Mouse (Mus musculus) heart, postnatal 25 days (tissue): ENCODE measurements around the gene Ctnnd1. TPM values are rescaled to one million over a fixed set of nuclear protein-coding genes. Genes with fewer than 3 reads are reported as not detected.

Experiments
- DNase-seq: peaks from one replicate; pipeline ENCODE4 v3.0.0; 2022; ENCODE audit warnings: low spot score
- intact Hi-C: fragments of 180-260 bp; cut with DNase I; formaldehyde crosslinking; loops from one replicate; pipeline ENCODE4 v1.15.1; 2025
- total RNA-seq, 2 experiments: library from RNA; stranded (reverse); gene quantifications; 2 replicates each; pipeline ENCODE4 v1.2.3; 2021

Gene Ctnnd1
- total RNA-seq, 2 experiments from 2014 or later, result 66.6 to 70.4 TPM

DNA sequence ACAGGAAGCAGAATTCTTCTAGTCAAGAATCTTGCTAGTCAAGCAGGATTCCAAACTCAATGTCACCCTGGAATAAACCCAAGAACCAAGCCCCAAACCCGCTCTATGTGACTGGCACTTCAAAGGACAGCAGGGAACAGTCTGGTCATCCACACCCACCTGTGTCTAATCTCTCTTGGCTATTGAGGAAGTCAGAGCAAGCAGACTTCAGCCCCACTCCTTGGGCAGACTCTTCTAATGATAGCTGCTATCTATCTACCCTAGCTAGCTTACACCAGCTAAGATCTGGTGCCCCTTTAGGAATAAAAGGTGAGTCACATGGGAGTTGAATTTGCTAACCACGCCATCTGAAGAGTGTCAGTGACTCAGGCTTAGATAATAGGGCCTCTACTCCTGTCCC, 31.7 kb downstream of the Ctnnd1 start:
- intact Hi-C loops, result loop anchor here (2.0 kb wide), 2 partner anchors 16 to 34 kb away; no protein-coding TSS in a partner anchor
- DNase-seq, result no peak

DNA sequence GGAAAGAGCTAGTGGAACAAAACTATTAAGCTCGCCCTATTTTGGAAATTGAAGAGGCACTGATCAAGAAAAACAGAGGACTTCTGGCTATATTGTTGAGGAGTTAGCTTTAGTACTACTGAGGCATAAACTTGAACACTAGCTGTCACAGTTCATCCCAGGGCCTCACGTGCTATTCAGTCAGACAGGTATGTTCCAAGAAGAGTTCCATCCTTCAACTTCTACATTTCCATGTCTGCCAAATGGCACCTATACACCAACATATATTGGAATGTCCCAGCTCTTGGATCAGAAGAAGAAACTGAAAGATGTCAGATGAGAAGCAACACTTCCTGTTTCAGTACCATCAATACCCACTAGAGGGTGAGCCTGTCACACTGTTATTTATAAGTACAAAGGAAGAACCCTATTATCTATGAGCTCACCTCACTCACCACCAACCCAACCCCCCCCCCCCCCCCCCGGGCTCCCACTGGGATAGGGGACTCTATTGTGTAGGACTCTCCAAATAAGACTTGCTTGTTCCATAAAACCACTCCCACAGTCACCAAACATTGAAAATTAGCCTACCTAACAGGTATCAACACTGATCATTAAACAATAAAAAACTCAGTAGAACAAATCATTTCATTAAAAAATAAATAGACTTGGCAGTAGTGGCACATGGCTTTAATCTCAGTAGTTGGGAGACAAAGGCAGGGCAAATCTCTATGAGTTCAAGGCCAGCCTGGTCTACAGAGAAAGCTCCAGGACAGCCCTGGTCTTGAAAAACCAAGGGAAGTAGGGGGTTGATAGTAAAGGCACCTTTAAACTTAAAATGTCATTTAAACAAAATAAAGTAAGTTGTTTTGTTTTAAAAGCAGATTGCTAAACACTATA, 32.7 kb downstream of the Ctnnd1 start:
- no peak for DNase-seq
- intact Hi-C loops, result loop anchor here (2.0 kb wide), 3 partner anchors 17 to 43 kb away; no protein-coding TSS in a partner anchor

- intact Hi-C loops, result no loop called here
These were observed 37.8 kb downstream of the Ctnnd1 start for GRCm38 (mm10) chr2:84612764-84613163.

DNA sequence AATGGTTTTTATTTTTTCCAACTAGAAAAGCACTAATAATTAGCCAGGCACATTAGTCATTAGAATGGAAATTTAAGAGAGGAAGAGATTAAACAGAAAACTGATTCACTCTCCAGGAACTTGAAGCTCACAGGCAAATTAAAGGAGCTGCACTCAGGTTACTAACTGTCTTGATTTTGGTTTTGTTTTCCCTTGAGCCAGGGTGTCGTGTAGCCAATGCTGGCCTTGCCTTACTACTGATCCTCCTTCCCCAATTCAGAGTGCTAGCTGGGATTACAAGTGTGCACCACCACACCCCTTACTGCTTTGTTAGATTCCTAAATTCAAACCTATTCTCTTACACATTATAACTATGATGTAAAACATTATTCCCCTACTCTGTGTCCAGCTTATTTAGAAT, 42.7 kb downstream of the Ctnnd1 start:
- intact Hi-C loops, result no loop called here

More at GRCm38 (mm10) chr2:84612764-84613163, 37.8 kb downstream of the Ctnnd1 start:
- no peak for DNase-seq

GRCm38 (mm10) chr2:84600977-84601376, 49.6 kb downstream of the Ctnnd1 start:
- DNase-seq, result no peak
- intact Hi-C loops, result loop anchor here (5.0 kb wide), 1 partner anchor 144 kb away; no protein-coding TSS in a partner anchor

More for the DNA sequence above, 42.7 kb downstream of the Ctnnd1 start:
- no peak for DNase-seq

- DNase-seq, result no peak
- intact Hi-C loops, result no loop called here
These were observed 51.2 kb downstream of the Ctnnd1 start for GRCm38 (mm10) chr2:84599270-84599888.

DNA sequence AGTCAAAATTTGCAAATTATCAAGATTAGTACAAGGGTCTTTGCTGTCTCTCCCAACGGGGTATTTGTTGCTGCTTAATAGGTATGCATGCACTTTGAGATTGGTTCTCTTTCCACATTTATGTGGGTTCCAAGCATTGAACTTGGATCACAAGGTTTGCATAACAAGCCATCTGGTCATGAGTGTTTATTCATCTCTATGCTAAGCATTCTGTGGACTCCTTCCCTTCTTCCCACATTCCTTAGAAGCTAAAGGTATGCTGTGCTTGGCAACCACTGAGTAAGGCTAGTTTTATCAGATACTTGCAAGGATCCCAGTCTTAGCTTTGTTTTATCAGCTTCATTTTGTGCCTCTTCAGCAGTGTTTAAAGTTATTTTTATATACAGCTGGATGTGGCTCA, 53.4 kb downstream of the Ctnnd1 start:
- intact Hi-C loops, result no loop called here

DNA sequence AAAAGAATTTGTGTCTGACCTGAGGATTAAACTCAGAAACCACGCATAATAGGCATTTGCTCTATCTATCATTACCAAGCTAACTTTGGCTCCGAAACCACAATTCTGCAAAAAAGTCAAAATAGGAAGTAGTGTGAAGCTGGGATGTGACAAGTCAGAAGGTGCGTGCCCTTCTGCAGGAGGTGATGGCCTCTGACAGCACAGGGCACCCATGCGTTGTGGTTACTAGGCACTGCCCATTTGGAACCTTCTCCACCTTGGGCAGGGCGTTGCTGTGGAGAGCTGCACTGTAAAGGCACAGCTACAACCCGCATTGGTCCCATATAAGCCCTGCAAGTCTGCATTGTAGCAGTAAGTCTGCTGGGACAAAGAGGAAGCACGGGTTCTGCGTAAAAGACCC, 57.8 kb downstream of the Ctnnd1 start:
- intact Hi-C loops, result no loop called here
- no peak for DNase-seq

More for the DNA sequence above, 53.4 kb downstream of the Ctnnd1 start:
- no peak for DNase-seq

DNA sequence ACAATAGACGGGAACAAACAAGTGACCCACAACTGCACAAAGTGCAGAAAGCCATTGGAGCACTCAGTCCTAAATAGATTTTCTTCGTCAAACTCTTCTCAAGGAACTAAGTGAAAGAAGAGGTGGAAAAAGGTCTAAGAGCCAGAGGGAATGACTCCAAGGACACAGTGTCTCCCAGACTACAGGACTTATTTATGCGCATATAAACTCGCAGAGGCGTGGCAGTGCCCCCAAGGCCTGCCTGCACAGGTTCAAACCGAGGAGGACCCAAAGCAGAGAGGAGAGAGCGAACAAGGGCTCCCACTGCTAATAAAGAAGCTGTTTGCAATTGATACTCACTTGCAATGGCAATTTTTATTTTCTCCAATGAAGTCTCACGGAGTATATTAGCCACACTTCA, 64.9 kb downstream of the Ctnnd1 start:
- no peak for DNase-seq
- intact Hi-C loops, result no loop called here

DNA sequence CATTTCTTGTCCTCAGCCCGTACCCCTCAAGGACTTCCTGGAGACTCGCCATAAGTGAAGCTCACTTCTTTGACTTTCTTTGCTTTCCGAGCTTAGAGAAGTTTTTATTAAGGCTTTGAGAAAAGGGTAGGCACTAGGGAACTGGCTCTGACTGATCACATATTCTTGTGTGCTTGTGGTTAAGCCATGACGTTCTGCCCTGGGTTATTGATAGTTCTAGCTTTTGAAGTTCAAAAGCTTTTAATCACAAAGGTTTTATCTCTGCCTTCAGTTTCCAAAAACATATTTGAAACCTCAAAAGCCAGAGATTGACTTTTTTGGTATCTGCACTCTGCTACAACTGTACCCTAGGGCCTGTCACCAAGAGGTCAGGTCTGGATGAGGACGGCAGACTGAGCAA, 68.3 kb downstream of the Ctnnd1 start:
- no peak for DNase-seq
- intact Hi-C loops, result no loop called here

- intact Hi-C loops, result no loop called here
- DNase-seq, result no peak
These were observed 69.4 kb downstream of the Ctnnd1 start for GRCm38 (mm10) chr2:84581208-84581607.

GRCm38 (mm10) chr2:84579311-84579710, 71.3 kb downstream of the Ctnnd1 start:
- DNase-seq, result no peak
- intact Hi-C loops, result no loop called here

- DNase-seq, result no peak
- intact Hi-C loops, result no loop called here
These were observed 76.4 kb downstream of the Ctnnd1 start for GRCm38 (mm10) chr2:84574130-84574529.

DNA sequence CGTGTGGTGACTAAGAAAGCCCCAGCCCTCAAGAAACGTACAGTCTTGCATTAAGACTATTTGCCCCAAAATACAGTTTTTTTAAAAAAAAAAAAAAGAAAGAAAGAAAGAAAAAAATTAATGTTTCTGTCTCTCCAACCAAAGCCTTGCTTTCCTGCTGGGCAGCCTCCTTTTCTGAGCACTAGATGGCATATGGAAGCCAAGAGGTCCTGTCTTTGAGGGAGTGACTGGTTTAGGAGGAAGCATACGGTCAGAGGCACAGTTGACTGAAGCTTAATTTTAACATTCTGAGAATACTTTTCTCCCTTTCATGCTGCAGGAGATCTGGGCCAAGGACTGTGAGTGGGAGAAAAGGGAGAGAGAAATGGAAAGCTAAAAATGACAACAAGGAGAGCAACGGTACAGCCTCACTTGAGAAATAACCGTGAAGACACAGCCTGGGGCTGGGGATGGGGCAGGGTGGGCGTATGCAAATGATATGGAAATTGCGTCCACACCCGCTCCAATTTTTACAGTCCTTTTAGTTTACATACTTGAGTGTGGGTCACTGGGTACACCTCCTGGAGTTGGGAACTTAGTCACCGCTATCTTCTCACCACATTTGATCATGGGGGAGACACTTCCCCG, 93.6 kb downstream of the Ctnnd1 start:
- intact Hi-C loops, result loop anchor here (5.0 kb wide), 1 partner anchor 105 kb away; no protein-coding TSS in a partner anchor

DNA sequence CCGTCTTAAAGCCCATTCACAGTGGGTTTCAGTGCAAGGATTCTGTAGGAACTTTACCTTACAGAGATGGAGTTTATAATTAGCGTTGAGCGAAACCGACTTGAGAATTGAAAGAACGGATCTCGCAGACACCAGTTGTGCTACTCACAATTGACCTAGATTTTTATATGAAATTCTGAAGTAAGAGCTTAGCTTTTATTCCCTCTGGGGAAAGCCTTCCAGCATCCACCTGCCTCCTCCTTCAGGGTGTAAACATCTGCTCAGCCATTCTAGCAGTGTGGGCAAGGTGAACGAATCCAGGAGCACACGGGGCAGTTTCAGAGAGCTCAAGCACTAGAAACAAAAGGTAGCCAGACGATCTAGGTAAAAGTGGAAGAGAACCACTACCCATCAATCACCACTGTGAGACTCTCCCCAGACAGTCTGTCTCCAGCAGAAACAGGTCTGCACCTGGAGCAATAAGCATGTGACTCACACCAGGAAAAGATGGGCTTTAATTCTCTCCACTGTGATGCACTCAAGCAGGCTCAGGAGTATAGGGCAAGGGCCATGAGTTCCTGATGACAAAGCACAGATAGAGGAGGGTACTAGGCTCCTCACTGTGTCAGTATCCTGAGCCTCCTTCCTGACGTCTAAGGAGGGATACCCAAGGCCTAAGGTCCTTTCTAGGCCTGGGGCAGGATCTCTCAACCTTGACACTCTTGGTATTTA, 99.0 kb downstream of the Ctnnd1 start:
- no peak for DNase-seq
- intact Hi-C loops, result no loop called here

More for the DNA sequence above, 93.6 kb downstream of the Ctnnd1 start:
- no peak for DNase-seq

Other genes with a start within 250 kb of the Ctnnd1 start
- 10 to 100 TPM; 32.3 to 41.2 TPM for gene Calcrl, start 225.4 kb downstream of the Ctnnd1 start, total RNA-seq
- gene Tfpi, start 174.0 kb downstream of the Ctnnd1 start, total RNA-seq, result 10 to 100 TPM; 51.3 to 57.6 TPM
- not detected for gene Btbd18, start 8.3 kb upstream of the Ctnnd1 start, total RNA-seq
- 10 to 100 TPM; 22.4 to 25.2 TPM for gene Selenoh, start 20.0 kb upstream of the Ctnnd1 start, total RNA-seq
- 1 to 10 TPM; 5.4 to 5.8 TPM for gene Gm28635, start 27.3 kb upstream of the Ctnnd1 start, total RNA-seq
- gene Med19, start 27.6 kb upstream of the Ctnnd1 start, total RNA-seq, result 10 to 100 TPM; 13.2 to 13.7 TPM
- gene Tmx2, start 28.4 kb upstream of the Ctnnd1 start, total RNA-seq, result 100 to 1,000 TPM; 116 to 127 TPM
- 10 to 100 TPM; 61.4 to 62.1 TPM for gene Zdhhc5, start 64.4 kb upstream of the Ctnnd1 start, total RNA-seq
- gene Clp1, start 76.6 kb upstream of the Ctnnd1 start, total RNA-seq, result 1 to 10 TPM; 4.9 TPM
- 1 to 10 TPM in 1 of 2 experiments, under 1 TPM in 1; 0.94 to 1.1 TPM for gene Ypel4, start 83.3 kb upstream of the Ctnnd1 start, total RNA-seq
- gene Gm19426, start 92.9 kb upstream of the Ctnnd1 start, total RNA-seq, result 1 to 10 TPM; 1.8 to 1.9 TPM
- 10 to 100 TPM; 68.8 to 75.7 TPM for gene Serping1, start 124.7 kb upstream of the Ctnnd1 start, total RNA-seq
- gene Ube2l6, start 148.1 kb upstream of the Ctnnd1 start, total RNA-seq, result 10 to 100 TPM; 30.6 to 70.6 TPM
- gene Smtnl1, start 171.9 kb upstream of the Ctnnd1 start, total RNA-seq, result not detected
- gene Timm10, start 176.2 kb upstream of the Ctnnd1 start, total RNA-seq, result 100 to 1,000 TPM in 1 of 2 experiments, 10 to 100 TPM in 1; 99.8 to 103 TPM
- gene Slc43a1, start 188.1 kb upstream of the Ctnnd1 start, total RNA-seq, result 1 to 10 TPM; 1.5 to 2.2 TPM
- 1 to 10 TPM; 1.8 to 4.0 TPM for gene Rtn4rl2, start 235.9 kb upstream of the Ctnnd1 start, total RNA-seq